Mouse (Mus musculus) cortical plate, adult 2 months (tissue): ENCODE results near the gene Disc1. TPM values are rescaled to one million over a fixed set of nuclear protein-coding genes. Genes with fewer than 3 reads are reported as not detected.

ENCODE experiments used
- H3K27ac ChIP-seq: fragments of 200-500 bp; 2 replicates; pipeline ENCODE4 v1.5.1; 2012; ENCODE audit warnings: low read length, control low read depth, inconsistent platforms; ENCODE audit not compliant: insufficient read depth
- H3K4me1 ChIP-seq: fragments of 200-500 bp; 2 replicates; pipeline ENCODE4 v1.6.1; 2011; ENCODE audit warnings: low read length; ENCODE audit not compliant: control insufficient read depth, insufficient read depth
- H3K4me3 ChIP-seq: fragments of 200-500 bp; 2 replicates; pipeline ENCODE4 v1.5.1; 2011; ENCODE audit warnings: mild to moderate bottlenecking, low read length, control low read depth; ENCODE audit not compliant: insufficient read depth
- CTCF ChIP-seq: fragments of 200-500 bp; IDR thresholded peaks from 2 replicates; pipeline ENCODE4 v1.5.1; 2011; ENCODE audit warnings: mild to moderate bottlenecking, control low read depth, low read length; ENCODE audit not compliant: insufficient read depth; ENCODE audit errors: extremely low read depth
- POLR2A ChIP-seq: fragments of 200-500 bp; IDR thresholded peaks from 2 replicates; pipeline ENCODE4 v1.6.1; 2011; ENCODE audit warnings: mild to moderate bottlenecking, low read length, control low read depth; ENCODE audit not compliant: insufficient read depth; ENCODE audit errors: extremely low read depth
- polyA plus RNA-seq: library from polyadenylated mRNA; depleted of rRNA; stranded (reverse); fragments of >200 nt; gene quantifications from 2 replicates; pipeline ENCODE4 v1.2.3, GENCODE M21; 2012

Disc1 gene
- polyA plus RNA-seq, 1 experiment = 0.65 TPM

GRCm38 (mm10) chr8:125195121-125195520 is 141.1 kb downstream of the Disc1 start:
- Histone ChIP-seq H3K4me3 (no peak overlapping the region), H3K27ac (no peak overlapping the region), H3K4me1 (no peaks in the 10 kb centered on the region; the same call in 1 of the 2 replicates)
- no peak for TF ChIP-seq CTCF
- TF ChIP-seq POLR2A = no peak

- TF ChIP-seq POLR2A = no peak
- no peak for TF ChIP-seq CTCF
- H3K4me3 ChIP-seq = no peak overlapping the region
- no peak overlapping the region for H3K27ac ChIP-seq
These were observed 142.6 kb downstream of the Disc1 start for GRCm38 (mm10) chr8:125196573-125197094.

GRCm38 (mm10) chr8:125197341-125198002 is 143.5 kb downstream of the Disc1 start:
- TF ChIP-seq POLR2A (no peak), CTCF (no peak)
- H3K4me3 ChIP-seq = no peak overlapping the region

More at GRCm38 (mm10) chr8:125196573-125197094, 142.6 kb downstream of the Disc1 start:
- no peaks in the 10 kb centered on the region; the same call in 1 of the 2 replicates for H3K4me1 ChIP-seq

GRCm38 (mm10) chr8:125198420-125199196 is 144.6 kb downstream of the Disc1 start:
- no peaks in the 10 kb centered on the region for H3K4me1 ChIP-seq
- no peak overlapping the region for H3K4me3 ChIP-seq
- no peak for TF ChIP-seq CTCF
- TF ChIP-seq POLR2A = no peak
- H3K27ac ChIP-seq = peak overlapping the region; percentile 55

More at GRCm38 (mm10) chr8:125197341-125198002, 143.5 kb downstream of the Disc1 start:
- H3K4me1 ChIP-seq = no peaks in the 10 kb centered on the region; the same call in 1 of the 2 replicates
- no peak overlapping the region for H3K27ac ChIP-seq

- no peak overlapping the region for H3K4me3 ChIP-seq
- H3K27ac ChIP-seq = peak overlapping the region; percentile 24
- TF ChIP-seq CTCF (no peak), POLR2A (no peak)
- H3K4me1 ChIP-seq = no peaks in the 10 kb centered on the region
These were observed 145.4 kb downstream of the Disc1 start for GRCm38 (mm10) chr8:125199197-125199939.

- no peak for TF ChIP-seq POLR2A
- TF ChIP-seq CTCF = no peak
- Histone ChIP-seq H3K4me1 (no peaks in the 10 kb centered on the region), H3K4me3 (no peak overlapping the region), H3K27ac (no peak overlapping the region)
These were observed 146.4 kb downstream of the Disc1 start for GRCm38 (mm10) chr8:125200273-125200863.

- no peak overlapping the region for H3K4me3 ChIP-seq
- H3K4me1 ChIP-seq = no peaks in the 10 kb centered on the region
- H3K27ac ChIP-seq = no peak overlapping the region
- no peak for TF ChIP-seq POLR2A
These were observed 147.7 kb downstream of the Disc1 start for GRCm38 (mm10) chr8:125201650-125202049.

GRCm38 (mm10) chr8:125203016-125203415 is 149.0 kb downstream of the Disc1 start:
- TF ChIP-seq POLR2A (no peak), CTCF (no peak)
- Histone ChIP-seq H3K4me1 (peaks cover 2% of the 10 kb centered on the region; the same call in 1 of the 2 replicates), H3K27ac (no peak overlapping the region), H3K4me3 (no peak overlapping the region)

GRCm38 (mm10) chr8:125205556-125205955 is 151.6 kb downstream of the Disc1 start:
- Histone ChIP-seq H3K4me1 (peaks cover 2% of the 10 kb centered on the region; the same call in 1 of the 2 replicates), H3K27ac (no peak overlapping the region), H3K4me3 (no peak overlapping the region)
- TF ChIP-seq CTCF (no peak), POLR2A (no peak)
